Comparison of ENCODE assay signal across 9 mouse cellular contexts in genomic region chr11:55015264-55015663, GRCm38 (mm10). TPM values are rescaled to one million over a fixed set of nuclear protein-coding genes. Genes with fewer than 3 reads are reported as not detected.
DNase-seq lines count a peak whose midpoint lies in the region; ATAC-seq and TF ChIP-seq lines count a peak whose summit lies in the region.
"Had no signal": no experiment of that assay in that cellular context is flagged by ENCODE, and none has a peak within 500 bp of the region (broad histone marks: within the 10 kb centered on the region; RNA-seq: fewer than 3 reads in every experiment).

No protein-coding gene starts in this region.

- no peak overlapping the region for H3K4me3 ChIP-seq in hindbrain, embryonic 15.5 days
- no peak overlapping the region for H3K4me3 ChIP-seq in hindbrain, embryonic 10.5 days
- H3K4me3 ChIP-seq in heart, postnatal 0 days (ENCODE audit: low read depth, low read length): no peak overlapping the region

- H3K27ac ChIP-seq in hindbrain, embryonic 15.5 days (replicated peaks): peak overlapping the region; percentile 81
- H3K27ac ChIP-seq in hindbrain, embryonic 10.5 days: no peak overlapping the region
- H3K27ac ChIP-seq in heart, postnatal 0 days (ENCODE audit: low read depth): peak overlapping the region; percentile 81
- H3K27ac ChIP-seq: macrophage had no signal

- H3K36me3 ChIP-seq in hindbrain, embryonic 15.5 days: peaks cover 10% of the 10 kb centered on the region
- H3K36me3 ChIP-seq in hindbrain, embryonic 10.5 days: peaks cover 35% of the 10 kb centered on the region
- H3K36me3 ChIP-seq in heart, postnatal 0 days (replicated peaks; ENCODE audit: control insufficient read depth, insufficient read depth, low read length): peaks cover 75% of the 10 kb centered on the region

- H3K9ac ChIP-seq in hindbrain, embryonic 15.5 days: no peak overlapping the region
- no peak overlapping the region for H3K9ac ChIP-seq in heart, postnatal 0 days (replicated peaks; ENCODE audit: low read depth, low read length)

- no peaks in the 10 kb centered on the region for H3K9me3 ChIP-seq in hindbrain, embryonic 15.5 days
- no peaks in the 10 kb centered on the region for H3K9me3 ChIP-seq in hindbrain, embryonic 10.5 days
- H3K9me3 ChIP-seq in heart, postnatal 0 days (replicated peaks; ENCODE audit: control insufficient read depth, low read length): no peaks in the 10 kb centered on the region

- no peak for TF ChIP-seq CTCF in heart, postnatal 0 days (IDR thresholded peaks at IDR 0.05; ENCODE audit: low read depth)

- DNase-seq in cerebellum, adult 18-20 months: peak; percentile 20 to 22
- DNase-seq in hindbrain, embryonic 10.5 days (ENCODE audit: low spot score): no peak
- peak; percentile 48 for DNase-seq in MN1 (ENCODE audit: low spot score)
- no peak for DNase-seq in heart, postnatal 0 days (ENCODE audit: low spot score)
- no peak for DNase-seq in lung, postnatal 36 days

- peaks cover 26% of the 10 kb centered on the region for H3K4me1 ChIP-seq in hindbrain, embryonic 15.5 days (replicated peaks)
- peaks cover 39% of the 10 kb centered on the region for H3K4me1 ChIP-seq in hindbrain, embryonic 10.5 days (replicated peaks)
- H3K4me1 ChIP-seq in heart, postnatal 0 days (ENCODE audit: control insufficient read depth, insufficient read depth): peaks cover 49% of the 10 kb centered on the region

- no peak for ATAC-seq in cerebellum, adult (ENCODE audit: insufficient number of reproducible peaks, low FRiP score, low TSS enrichment)
- peak; percentile 80 for ATAC-seq in hindbrain, embryonic 15.5 days (ENCODE audit: low FRiP score, low read depth)
- no peak for ATAC-seq in heart, postnatal 0 days (ENCODE audit: insufficient read depth, low read depth)
- ATAC-seq in CD4-positive, CD25-positive, alpha-beta regulatory T cell, adult 4 months: no peak

- 27% methylated on average over 3 of the region's 3 CpGs for WGBS in hindbrain, embryonic 15.5 days
- 84% methylated on average over 3 of the region's 3 CpGs for WGBS in hindbrain, embryonic 10.5 days
- 38% methylated on average over 3 of the region's 3 CpGs for WGBS in heart, postnatal 0 days

- H3K4me2 ChIP-seq in hindbrain, embryonic 15.5 days: no peak overlapping the region
- H3K4me2 ChIP-seq in heart, postnatal 0 days (ENCODE audit: low read depth, low read length): no peak overlapping the region

- no peak for TF ChIP-seq EP300 in heart, postnatal 0 days (IDR thresholded peaks at IDR 0.05; ENCODE audit: low read depth)

- no peaks in the 10 kb centered on the region for H3K27me3 ChIP-seq in hindbrain, embryonic 15.5 days
- H3K27me3 ChIP-seq in hindbrain, embryonic 10.5 days (ENCODE audit: insufficient read depth, poor library complexity, severe bottlenecking): no peaks in the 10 kb centered on the region
- no peaks in the 10 kb centered on the region for H3K27me3 ChIP-seq in heart, postnatal 0 days (ENCODE audit: control insufficient read depth, insufficient read depth, low read length)

RNA-seq across cellular contexts. Expression of gene Anxa6, which starts 18.0 kb away (rescaled TPM):
- polyA plus RNA-seq in hindbrain, embryonic 15.5 days (2015; fragmentation: Nextera tagmentation; extraction: Ambion mirVana): 58.4 and 67.8 TPM in 2 replicates
- polyA plus RNA-seq in hindbrain, embryonic 10.5 days (2016; fragmentation: Nextera tagmentation; extraction: Ambion mirVana): 61.0 and 68.8 TPM in 2 replicates
- 306 and 424 TPM in 2 replicates for total RNA-seq in heart, postnatal 0 days (2014; rRNA removed; ENCODE audit: low replicate concordance)
- polyA plus RNA-seq in heart, postnatal 0 days (2015; fragmentation: Nextera tagmentation; extraction: Ambion mirVana): 250 and 254 TPM in 2 replicates
- polyA plus RNA-seq in CD4-positive, CD25-positive, alpha-beta regulatory T cell, adult 4 months (2017; shearing (Covaris generic)): 100 to 1,000 TPM; 387 to 504 TPM

RNA-seq across cellular contexts. Expression of gene Tnip1, which starts 52.5 kb away (rescaled TPM):
- 16.3 and 18.6 TPM in 2 replicates for polyA plus RNA-seq in hindbrain, embryonic 15.5 days (2015; fragmentation: Nextera tagmentation; extraction: Ambion mirVana)
- polyA plus RNA-seq in hindbrain, embryonic 10.5 days (2016; fragmentation: Nextera tagmentation; extraction: Ambion mirVana): 14.2 and 14.7 TPM in 2 replicates
- 16.6 and 19.9 TPM in 2 replicates for total RNA-seq in heart, postnatal 0 days (2014; rRNA removed; ENCODE audit: low replicate concordance)
- 19.7 and 22.7 TPM in 2 replicates for polyA plus RNA-seq in heart, postnatal 0 days (2015; fragmentation: Nextera tagmentation; extraction: Ambion mirVana)
- 100 to 1,000 TPM in 1 of 2 experiments, 10 to 100 TPM in 1; 97.4 to 167 TPM for polyA plus RNA-seq in CD4-positive, CD25-positive, alpha-beta regulatory T cell, adult 4 months (2017; shearing (Covaris generic))

Comparison
In these comparisons a context has a peak if more than half of its experiments do, and no peak if none do; other contexts are left out.
1. DNase-seq: peak in cerebellum, adult 18-20 months (2 of 2) and MN1 (single experiment); none in hindbrain, embryonic 10.5 days (single experiment), heart, postnatal 0 days (single experiment) and lung, postnatal 36 days (single experiment).